Mouse (Mus musculus): ENCODE results near the gene Rxfp4.

Gene Rxfp4

GRCm38 (mm10) chr3:88628766-88629165 lies 24.2 kb downstream of the Rxfp4 start:
- no peak for DNase-seq (ENCODE audit: low spot score)

DNA sequence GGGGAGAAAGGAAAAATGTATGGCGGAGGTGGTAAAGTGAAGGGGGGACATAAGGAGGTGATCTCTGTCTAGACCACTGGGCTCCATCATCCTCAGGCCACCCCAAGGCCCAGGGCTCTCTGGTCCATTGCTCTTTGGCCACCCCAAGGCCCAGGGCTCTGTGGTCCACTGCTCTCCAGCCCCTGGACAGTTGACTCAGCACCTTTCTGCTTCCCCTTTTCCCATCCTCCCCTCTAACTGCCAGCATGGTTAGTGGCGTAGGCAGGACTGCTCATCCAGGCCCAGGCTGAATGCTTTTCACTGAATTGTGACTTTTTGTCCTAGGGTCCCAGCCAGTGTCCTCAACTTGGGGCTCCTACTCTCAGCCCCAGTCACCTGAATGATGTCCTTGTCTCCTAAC lies 25.4 kb downstream of the Rxfp4 start:
- no peak for DNase-seq (ENCODE audit: low spot score)

- no peak for DNase-seq (ENCODE audit: low spot score)
Measured at GRCm38 (mm10) chr3:88627114-88627513, 25.8 kb downstream of the Rxfp4 start.

- no peak for DNase-seq (ENCODE audit: low spot score)
Measured at GRCm38 (mm10) chr3:88626316-88626715, 26.6 kb downstream of the Rxfp4 start.

GRCm38 (mm10) chr3:88625531-88625930 lies 27.4 kb downstream of the Rxfp4 start:
- no peak for DNase-seq (ENCODE audit: low spot score)

DNA sequence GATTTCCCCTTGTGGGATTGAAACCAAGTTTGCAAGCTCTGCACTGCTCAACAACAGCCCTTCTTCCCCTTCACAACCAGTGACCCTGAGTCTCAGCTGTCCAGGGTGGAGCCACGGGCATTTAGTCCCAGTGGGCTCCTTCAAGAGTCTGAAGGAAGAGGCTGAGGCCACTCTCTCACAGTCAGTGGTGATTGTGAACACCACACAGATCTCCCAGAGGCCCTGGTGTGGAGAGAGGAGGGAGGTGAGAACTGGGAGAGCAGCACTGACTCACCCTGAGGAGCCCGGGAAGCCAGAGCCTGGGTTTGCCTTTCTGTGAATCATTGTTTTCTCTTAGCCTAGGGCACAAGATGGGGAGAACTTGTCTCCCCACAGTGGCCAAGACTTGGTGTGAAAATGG lies 28.0 kb downstream of the Rxfp4 start:
- DNase-seq (ENCODE audit: low spot score): no peak

DNA sequence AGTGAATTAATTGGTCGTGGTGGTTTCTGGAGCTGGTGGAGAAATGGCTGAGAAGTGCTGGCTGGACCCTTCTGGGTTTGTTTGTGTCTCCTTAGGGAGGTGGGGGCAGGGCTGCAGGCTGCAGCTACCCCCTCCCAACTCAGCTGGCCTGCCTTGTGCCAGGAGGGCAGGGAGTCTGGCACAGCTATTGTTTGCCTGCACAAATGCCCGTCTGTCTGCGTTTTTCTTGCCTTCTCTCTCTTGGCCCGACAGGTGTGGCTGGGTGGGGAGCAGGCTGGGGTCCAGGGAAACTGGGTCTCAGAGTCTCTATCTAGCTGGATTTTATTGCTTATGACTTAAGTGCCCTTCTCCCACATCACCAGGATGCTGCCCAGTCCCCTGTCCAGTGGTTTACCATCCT lies 28.6 kb downstream of the Rxfp4 start:
- DNase-seq (ENCODE audit: low spot score): no peak

- no peak for DNase-seq (ENCODE audit: low spot score)
Measured at GRCm38 (mm10) chr3:88623346-88624135, 29.4 kb downstream of the Rxfp4 start.

DNA sequence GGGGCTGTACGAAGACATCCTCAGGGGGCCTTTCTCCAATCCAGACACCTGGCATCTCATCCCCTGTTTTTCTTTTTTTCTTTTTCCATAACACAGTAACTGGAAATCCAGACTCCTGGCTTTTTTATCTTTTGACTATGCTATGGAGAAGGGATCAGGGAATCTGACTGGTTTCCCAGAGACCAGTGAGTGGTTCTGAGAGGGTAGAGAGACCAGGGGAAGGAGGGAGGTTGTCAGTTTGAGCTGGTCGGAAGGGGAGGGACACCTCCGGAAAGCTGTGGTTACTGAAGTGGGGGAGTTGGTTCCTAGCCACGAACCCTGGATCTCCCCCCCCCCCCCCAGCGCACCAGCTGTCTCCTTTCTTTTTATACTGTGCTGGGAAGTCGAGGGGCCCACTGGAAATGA lies 30.0 kb downstream of the Rxfp4 start:
- DNase-seq (ENCODE audit: low spot score): no peak

- no peak for DNase-seq (ENCODE audit: low spot score)
Measured at GRCm38 (mm10) chr3:88622113-88622940, 30.6 kb downstream of the Rxfp4 start.

- no peak for DNase-seq (ENCODE audit: low spot score)
Measured at GRCm38 (mm10) chr3:88621537-88622112, 31.3 kb downstream of the Rxfp4 start.

DNA sequence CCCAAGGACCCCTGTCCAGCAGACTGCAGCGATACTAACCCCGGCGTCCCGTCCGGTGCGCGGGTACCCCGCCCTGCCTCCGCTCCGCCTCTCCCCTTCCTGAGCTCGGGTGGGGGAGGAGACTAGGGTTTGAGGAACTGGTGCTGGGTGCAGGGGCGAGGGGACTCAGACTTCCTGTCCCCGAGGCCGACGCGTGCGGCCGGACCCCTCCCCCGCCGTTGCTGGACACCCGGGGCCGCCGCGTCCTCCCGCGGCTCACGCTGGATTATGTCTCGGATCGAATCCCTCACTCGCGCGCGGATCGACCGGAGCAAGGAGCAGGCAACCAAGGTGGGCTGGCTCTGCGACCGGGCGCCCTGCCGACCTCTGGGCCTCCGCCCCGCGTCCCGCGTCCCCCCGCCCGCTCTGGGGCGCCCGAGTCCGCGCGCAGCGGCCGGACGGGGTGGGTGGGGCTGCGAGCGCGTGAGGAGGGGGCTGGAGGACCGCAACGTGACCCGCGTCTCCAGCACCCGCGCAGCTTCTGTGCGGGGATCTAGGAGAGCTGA lies 31.9 kb downstream of the Rxfp4 start:
- peak; percentile 53 for DNase-seq (ENCODE audit: low spot score)

GRCm38 (mm10) chr3:88620146-88620991 lies 32.6 kb downstream of the Rxfp4 start:
- no peak for DNase-seq (ENCODE audit: low spot score)

GRCm38 (mm10) chr3:88619113-88620097 lies 33.5 kb downstream of the Rxfp4 start:
- no peak for DNase-seq (ENCODE audit: low spot score)

DNA sequence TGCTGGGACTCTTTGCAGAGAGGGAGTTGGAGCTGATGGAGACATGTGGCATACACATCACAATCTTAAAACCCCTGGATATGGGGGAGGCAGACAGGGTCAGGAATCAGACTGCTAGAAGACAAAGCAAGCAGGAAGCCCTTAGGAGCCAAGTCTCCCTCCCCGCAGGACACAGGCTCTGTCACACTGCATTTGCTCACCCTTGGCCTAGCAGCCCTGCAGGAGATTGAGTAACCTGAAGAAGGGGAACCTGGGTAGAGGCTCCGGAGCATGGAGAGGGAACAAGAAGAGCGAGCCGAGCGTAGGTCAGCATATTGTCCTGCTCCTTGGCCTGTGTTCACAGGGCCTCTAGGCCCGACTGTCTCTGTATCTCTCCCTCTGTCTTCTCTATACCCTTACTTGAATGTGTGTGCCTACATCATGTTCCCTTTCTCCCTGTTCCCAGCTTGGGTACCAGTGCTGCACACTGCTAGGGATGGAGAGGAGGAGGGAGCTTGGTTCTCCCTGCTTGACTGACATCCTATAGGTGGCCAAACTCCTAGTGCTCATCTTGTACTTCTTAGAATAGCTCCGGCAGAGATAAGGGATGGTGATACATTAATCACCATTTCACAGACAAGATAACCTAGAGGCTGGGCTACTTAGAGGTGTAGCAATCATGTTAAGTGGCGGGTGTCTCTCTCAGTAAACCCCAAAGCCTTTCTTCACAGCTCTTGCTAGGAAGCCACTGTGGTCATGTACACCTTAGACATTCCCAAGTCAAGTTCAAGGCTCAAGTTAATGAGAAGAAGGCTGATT lies 34.7 kb downstream of the Rxfp4 start:
- DNase-seq (ENCODE audit: low spot score): no peak

- DNase-seq (ENCODE audit: low spot score): no peak
Measured at GRCm38 (mm10) chr3:88616951-88617500, 35.9 kb downstream of the Rxfp4 start.

DNA sequence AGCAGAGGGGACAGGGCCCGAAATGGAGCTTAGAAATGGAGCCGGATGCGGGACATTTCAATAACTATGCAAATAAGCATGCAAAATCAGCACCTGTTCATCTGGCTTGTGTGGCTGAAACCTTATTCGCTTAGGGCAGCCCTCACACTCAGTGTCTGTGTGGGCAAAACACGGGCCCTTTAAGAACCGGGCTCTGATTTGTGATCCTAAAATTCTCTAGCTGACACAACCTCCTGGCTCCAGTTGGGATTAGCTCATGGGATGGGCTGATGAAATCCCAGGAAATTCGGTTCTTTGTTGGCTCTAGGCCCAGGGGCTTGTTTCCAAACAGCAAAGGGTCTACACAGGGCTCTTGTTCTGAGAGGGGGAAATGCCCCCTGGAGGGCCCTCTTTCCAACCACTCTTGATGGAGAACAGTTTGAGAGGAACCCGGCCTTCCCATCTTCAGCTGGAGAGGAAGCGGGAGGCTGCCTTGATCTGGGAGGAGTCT lies 37.0 kb downstream of the Rxfp4 start:
- DNase-seq (ENCODE audit: low spot score): no peak

GRCm38 (mm10) chr3:88615117-88615516 lies 37.8 kb downstream of the Rxfp4 start:
- DNase-seq (ENCODE audit: low spot score): no peak

- DNase-seq (ENCODE audit: low spot score): no peak
Measured at GRCm38 (mm10) chr3:88614418-88614817, 38.5 kb downstream of the Rxfp4 start.

All from spleen, adult 12 weeks (tissue).